Mouse (Mus musculus): ENCODE data around the gene Cbx6. TPM values are rescaled to one million over a fixed set of nuclear protein-coding genes. Genes with fewer than 3 reads are reported as not detected.

The Cbx6 gene
- 60.8 and 64.5 TPM in 2 replicates for polyA plus RNA-seq (2015; fragmentation: Nextera tagmentation; extraction: Ambion mirVana)

GRCm38 (mm10) chr15:79834130-79834880 lies at the start of gene Cbx6, which contains the start of gene Npcd:
Gene Cbx6 (minus strand): TSS chr15:79834688.
Gene Npcd (minus strand): TSS chr15:79834237.
- Histone ChIP-seq H3K36me3 (0 out of 2 replicates have a peak, but pooled peaks cover 4% of the 10 kb centered on the region), H3K27ac (replicated peaks) (peak within 1 kb of the TSS; percentile 99), H3K4me1 (replicated peaks) (peaks cover 50% of the 10 kb centered on the region), H3K4me2 (peak within 1 kb of the TSS; percentile 97), H3K4me3 (peak within 1 kb of the TSS; percentile 91), H3K9me3 (no peaks in the 10 kb centered on the region), H3K27me3 (no peaks in the 10 kb centered on the region), H3K9ac (peak within 1 kb of the TSS; percentile 91)
- WGBS: under 1% methylated on average over 58 of the region's 58 CpGs
- peak; percentile 93 for ATAC-seq (ENCODE audit: low FRiP score, low read depth)

DNA sequence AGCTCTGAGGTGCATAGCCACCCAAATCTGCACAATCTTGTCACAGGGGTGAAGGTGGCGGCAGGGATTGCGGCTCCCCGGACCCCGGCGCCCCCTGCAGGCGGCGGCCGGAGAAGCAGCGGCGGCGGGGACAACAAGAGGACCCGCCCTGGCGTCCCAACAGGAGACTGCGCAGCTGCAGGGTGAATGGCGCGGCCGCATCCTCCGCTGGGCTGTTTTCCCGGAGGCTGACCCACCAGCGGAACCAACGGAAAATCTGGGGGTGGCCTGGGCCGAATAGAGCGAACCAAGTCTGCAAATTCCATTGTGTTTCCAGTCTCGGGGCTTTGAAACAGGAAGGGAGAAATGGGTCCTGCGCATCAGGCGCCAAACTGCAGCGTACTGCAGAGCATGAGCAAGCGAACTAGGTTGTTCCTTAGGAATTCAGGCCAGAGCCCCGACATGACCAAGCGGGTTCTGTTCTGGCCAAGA lies 48.9 kb upstream of the Cbx6 start:
- no peaks in the 10 kb centered on the region for H3K9me3 ChIP-seq
- ATAC-seq (ENCODE audit: low FRiP score, low read depth): peak; percentile 92
- peak overlapping the region; percentile 96 for H3K27ac ChIP-seq (replicated peaks)
- WGBS: under 1% methylated on average over 30 of the region's 30 CpGs
- peak overlapping the region; percentile 70 for H3K9ac ChIP-seq
- peak overlapping the region; percentile 44 for H3K4me3 ChIP-seq
- no peaks in the 10 kb centered on the region for H3K36me3 ChIP-seq
- peak overlapping the region; percentile 74 for H3K4me2 ChIP-seq
- peaks cover 17% of the 10 kb centered on the region for H3K4me1 ChIP-seq (replicated peaks)
- H3K27me3 ChIP-seq: no peaks in the 10 kb centered on the region

GRCm38 (mm10) chr15:79882623-79883267 lies 48.3 kb upstream of the Cbx6 start:
- Histone ChIP-seq H3K9me3 (no peaks in the 10 kb centered on the region), H3K4me2 (peak overlapping the region; percentile 74)
- peak; percentile 82 for ATAC-seq (ENCODE audit: low FRiP score, low read depth)

DNA sequence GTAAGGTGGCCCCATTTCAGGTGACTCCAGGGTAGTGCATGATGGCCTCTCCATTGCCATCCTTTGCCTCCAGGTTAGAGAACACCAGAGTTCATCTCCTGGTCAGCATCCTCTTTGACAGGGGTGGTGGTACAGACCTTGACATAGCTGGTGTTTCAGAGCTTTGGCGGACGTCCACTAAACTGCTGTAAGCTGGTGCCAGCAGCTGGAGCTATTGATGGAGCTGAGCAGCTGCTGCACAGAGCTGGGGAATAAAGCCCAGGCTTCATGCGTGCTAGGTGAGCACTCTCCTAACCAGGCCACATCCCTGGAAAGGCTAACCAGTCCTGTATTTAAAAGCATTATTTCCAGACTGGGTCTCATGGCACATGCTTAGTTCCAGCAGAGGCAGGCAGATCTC lies 46.0 kb upstream of the Cbx6 start:
- Histone ChIP-seq H3K27ac (replicated peaks) (no peak overlapping the region), H3K27me3 (no peaks in the 10 kb centered on the region), H3K4me2 (no peak overlapping the region), H3K4me1 (replicated peaks) (peaks cover 17% of the 10 kb centered on the region), H3K9me3 (no peaks in the 10 kb centered on the region), H3K36me3 (no peaks in the 10 kb centered on the region), H3K4me3 (no peak overlapping the region), H3K9ac (no peak overlapping the region)
- ATAC-seq (ENCODE audit: low FRiP score, low read depth): no peak
- 81% methylated on average over 3 of the region's 3 CpGs for WGBS

More at GRCm38 (mm10) chr15:79882623-79883267, 48.3 kb upstream of the Cbx6 start:
- 17% methylated on average over 19 of the region's 19 CpGs for WGBS
- Histone ChIP-seq H3K27ac (replicated peaks) (peak overlapping the region; percentile 96), H3K36me3 (no peaks in the 10 kb centered on the region), H3K9ac (peak overlapping the region; percentile 70), H3K4me3 (peak overlapping the region; percentile 44), H3K4me1 (replicated peaks) (peaks cover 17% of the 10 kb centered on the region), H3K27me3 (no peaks in the 10 kb centered on the region)

DNA sequence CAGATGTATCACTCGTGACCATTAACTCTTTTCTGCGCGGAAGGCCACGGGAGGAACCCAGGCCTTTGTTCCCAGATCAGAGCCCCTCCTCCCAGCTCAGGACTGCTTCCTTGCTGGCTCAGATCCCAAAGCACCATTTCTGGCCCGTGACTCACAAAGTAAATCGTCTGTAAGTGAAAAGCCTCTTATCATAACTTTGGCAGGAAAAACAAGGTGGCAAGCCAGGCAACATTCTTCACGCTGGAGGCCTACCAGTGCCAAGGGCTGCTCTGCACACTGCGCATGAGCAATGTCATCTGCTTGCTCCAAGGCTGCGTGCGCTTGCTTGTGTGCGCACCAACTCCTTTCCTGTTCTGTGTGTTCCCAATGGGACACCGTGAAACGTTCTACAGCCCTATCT lies 44.8 kb upstream of the Cbx6 start:
- H3K27me3 ChIP-seq: no peaks in the 10 kb centered on the region
- WGBS: 44% methylated on average over 13 of the region's 13 CpGs
- no peak overlapping the region for H3K4me3 ChIP-seq
- no peak for ATAC-seq (ENCODE audit: low FRiP score, low read depth)
- H3K27ac ChIP-seq (replicated peaks): peak overlapping the region; percentile 56
- H3K4me2 ChIP-seq: no peak overlapping the region
- H3K36me3 ChIP-seq: no peaks in the 10 kb centered on the region
- H3K4me1 ChIP-seq (replicated peaks): peaks cover 17% of the 10 kb centered on the region
- H3K9me3 ChIP-seq: no peaks in the 10 kb centered on the region
- no peak overlapping the region for H3K9ac ChIP-seq

DNA sequence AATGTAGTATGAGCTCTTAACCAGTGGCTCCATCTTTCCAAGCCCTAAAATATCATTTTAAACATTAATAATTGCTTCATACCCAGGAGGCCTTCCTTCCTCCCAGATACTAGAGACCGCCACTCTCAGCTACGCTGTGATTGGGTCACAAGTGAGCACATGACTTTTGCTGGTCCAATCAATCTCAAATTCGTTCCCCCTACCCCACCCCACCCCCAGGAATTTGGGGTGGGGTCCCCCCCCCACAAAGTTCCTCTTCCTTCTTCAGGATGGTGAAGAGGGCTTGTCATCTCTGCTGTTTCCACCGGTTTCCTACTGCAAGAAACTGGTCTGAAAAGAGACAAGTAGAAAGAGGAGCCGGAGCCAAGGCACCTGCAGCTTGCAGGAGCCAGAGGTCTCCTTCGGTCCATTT lies 44.2 kb upstream of the Cbx6 start:
- peak overlapping the region; percentile 56 for H3K27ac ChIP-seq (replicated peaks)
- no peak overlapping the region for H3K4me2 ChIP-seq
- peaks cover 17% of the 10 kb centered on the region for H3K4me1 ChIP-seq (replicated peaks)
- H3K9me3 ChIP-seq: no peaks in the 10 kb centered on the region
- H3K27me3 ChIP-seq: no peaks in the 10 kb centered on the region
- no peaks in the 10 kb centered on the region for H3K36me3 ChIP-seq
- ATAC-seq (ENCODE audit: low FRiP score, low read depth): no peak
- H3K4me3 ChIP-seq: no peak overlapping the region
- WGBS: 66% methylated on average over 6 of the region's 6 CpGs
- H3K9ac ChIP-seq: no peak overlapping the region

- no peak overlapping the region for H3K4me3 ChIP-seq
- H3K9me3 ChIP-seq: no peaks in the 10 kb centered on the region
- ATAC-seq (ENCODE audit: low FRiP score, low read depth): no peak
- no peak overlapping the region for H3K27ac ChIP-seq (replicated peaks)
- H3K4me1 ChIP-seq (replicated peaks): peaks cover 6% of the 10 kb centered on the region; the same call in 1 of the 2 replicates
- whole genome bisulfite sequencing: 85% methylated on average over 18 of the region's 18 CpGs
- no peak overlapping the region for H3K9ac ChIP-seq
- no peaks in the 10 kb centered on the region for H3K36me3 ChIP-seq
- H3K27me3 ChIP-seq: no peaks in the 10 kb centered on the region
- no peak overlapping the region for H3K4me2 ChIP-seq
Observed at GRCm38 (mm10) chr15:79875261-79875995, 40.9 kb upstream of the Cbx6 start.

- no peak overlapping the region for H3K9ac ChIP-seq
- H3K4me1 ChIP-seq (replicated peaks): no peaks in the 10 kb centered on the region
- no peak overlapping the region for H3K27ac ChIP-seq (replicated peaks)
- no peaks in the 10 kb centered on the region for H3K27me3 ChIP-seq
- WGBS: 67% methylated on average over 2 of the region's 2 CpGs
- ATAC-seq (ENCODE audit: low FRiP score, low read depth): no peak
- H3K36me3 ChIP-seq: no peaks in the 10 kb centered on the region
- no peak overlapping the region for H3K4me2 ChIP-seq
- H3K4me3 ChIP-seq: no peak overlapping the region
- H3K9me3 ChIP-seq: no peaks in the 10 kb centered on the region
Observed at GRCm38 (mm10) chr15:79873995-79874394, 39.5 kb upstream of the Cbx6 start.

DNA sequence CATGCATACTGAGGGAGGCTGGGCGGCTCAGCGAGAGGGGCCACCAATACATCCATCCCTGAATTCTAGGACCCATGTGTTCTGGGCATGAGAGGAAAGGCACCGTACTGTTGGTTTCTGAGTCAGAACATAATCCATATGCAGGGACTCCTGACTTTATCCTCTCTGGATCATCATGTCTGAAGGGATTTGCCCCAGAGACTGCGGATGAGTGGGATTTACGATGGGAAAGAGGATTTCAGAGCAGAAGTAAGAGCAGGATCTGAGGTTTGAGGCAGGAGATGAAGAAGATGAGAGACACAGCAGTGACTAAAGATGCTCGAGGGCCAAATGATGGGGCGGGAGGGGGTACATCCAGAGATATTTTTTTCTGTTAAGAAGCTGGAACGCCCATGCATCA lies 39.1 kb upstream of the Cbx6 start:
- Histone ChIP-seq H3K36me3 (no peaks in the 10 kb centered on the region), H3K27me3 (no peaks in the 10 kb centered on the region), H3K4me2 (no peak overlapping the region), H3K4me3 (no peak overlapping the region), H3K9ac (no peak overlapping the region), H3K27ac (replicated peaks) (no peak overlapping the region), H3K9me3 (no peaks in the 10 kb centered on the region), H3K4me1 (replicated peaks) (no peaks in the 10 kb centered on the region)
- ATAC-seq (ENCODE audit: low FRiP score, low read depth): no peak
- 89% methylated on average over 8 of the region's 8 CpGs for WGBS

GRCm38 (mm10) chr15:79867260-79868002 lies 32.9 kb upstream of the Cbx6 start:
- 83% methylated on average over 3 of the region's 3 CpGs for WGBS
- Histone ChIP-seq H3K9me3 (no peaks in the 10 kb centered on the region), H3K4me2 (no peak overlapping the region), H3K9ac (no peak overlapping the region), H3K36me3 (no peaks in the 10 kb centered on the region), H3K27me3 (no peaks in the 10 kb centered on the region), H3K4me3 (no peak overlapping the region), H3K4me1 (replicated peaks) (no peaks in the 10 kb centered on the region), H3K27ac (replicated peaks) (no peak overlapping the region)
- no peak for ATAC-seq (ENCODE audit: low FRiP score, low read depth)

DNA sequence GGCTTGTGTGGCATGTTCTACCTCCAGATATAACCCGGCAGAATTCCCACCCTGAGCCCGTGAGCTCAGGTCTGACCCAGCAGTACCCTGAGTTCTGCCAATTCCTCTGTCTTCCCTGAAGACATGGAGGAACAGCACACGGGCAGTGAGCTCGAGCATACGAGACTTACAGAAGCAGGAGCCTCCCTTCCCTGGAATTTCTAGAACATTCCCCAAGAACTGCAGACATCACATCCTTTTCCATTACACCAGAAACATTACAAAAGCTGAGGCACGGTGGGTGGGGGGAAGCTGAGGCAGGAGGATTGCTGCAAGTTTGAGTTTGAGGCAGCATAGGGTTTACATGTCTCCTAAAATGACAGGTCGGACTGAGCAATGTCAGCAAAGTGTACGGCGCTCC lies 25.3 kb upstream of the Cbx6 start:
- WGBS: 92% methylated on average over 9 of the region's 9 CpGs
- no peaks in the 10 kb centered on the region for H3K4me1 ChIP-seq (replicated peaks)
- H3K9me3 ChIP-seq: no peaks in the 10 kb centered on the region
- no peaks in the 10 kb centered on the region for H3K36me3 ChIP-seq
- H3K4me3 ChIP-seq: no peak overlapping the region
- no peaks in the 10 kb centered on the region for H3K27me3 ChIP-seq
- H3K27ac ChIP-seq (replicated peaks): no peak overlapping the region
- no peak overlapping the region for H3K4me2 ChIP-seq
- no peak for ATAC-seq (ENCODE audit: low FRiP score, low read depth)
- no peak overlapping the region for H3K9ac ChIP-seq

Data from hindbrain, embryonic 15.5 days (tissue).